Mouse (Mus musculus): ENCODE measurements around the gene Scube1.

- TF ChIP-seq CTCF (IDR thresholded peaks at IDR 0.05) (no peak), EP300 (IDR thresholded peaks at IDR 0.05) (no peak)
Measured at GRCm38 (mm10) chr15:83749436-83749835, 24.6 kb upstream of the Scube1 start.

Data from lung, postnatal 0 days (tissue).